Mouse (Mus musculus) hindbrain, postnatal 0 days (tissue): ENCODE measurements at regions not wholly inside any gene's neighbourhood (a gene's known extent, or its start where the extent isn't known, plus 50 kb on each side); places are given as distances from the start of the nearest gene placed in this dataset.

Experiments used
- ATAC-seq: fragments of 200-750 bp; cut with Nextera tagmentation; 2 replicates; pipeline ENCODE4 v1.8.0; 2017; ENCODE audit warnings: mild to moderate bottlenecking, moderate TSS enrichment, moderate library complexity
- DNase-seq: peaks from one replicate; pipeline ENCODE4 v3.0.0-alpha.2; 2015; ENCODE audit warnings: low spot score
- H3K27ac ChIP-seq: fragments of 300-500 bp; sonication (generic); 2 replicates; pipeline ENCODE4 v1.5.1; 2014; ENCODE audit warnings: mild to moderate bottlenecking
- H3K27me3 ChIP-seq: fragments of 300-500 bp; sonication (generic); 2 replicates; pipeline ENCODE4 v1.6.1; 2014; ENCODE audit warnings: low read length, mixed read lengths; ENCODE audit not compliant: insufficient read depth
- H3K36me3 ChIP-seq: fragments of 300-500 bp; sonication (generic); 2 replicates; pipeline ENCODE4 v1.6.1; 2014; ENCODE audit warnings: low read length, mixed read lengths; ENCODE audit not compliant: insufficient read depth
- H3K4me1 ChIP-seq: fragments of 300-500 bp; sonication (generic); 2 replicates; pipeline ENCODE4 v1.6.1; 2014; ENCODE audit warnings: antibody characterized with exemption, low read length, mixed read lengths; ENCODE audit not compliant: insufficient read depth
- H3K4me2 ChIP-seq: fragments of 300-500 bp; sonication (generic); 2 replicates; pipeline ENCODE4 v1.6.1; 2014; ENCODE audit warnings: low read depth, mild to moderate bottlenecking, low read length, moderate library complexity, mixed read lengths
- H3K4me3 ChIP-seq: fragments of 300-500 bp; sonication (generic); 2 replicates; pipeline ENCODE4 v1.5.1; 2014; ENCODE audit warnings: low read length
- H3K9ac ChIP-seq: fragments of 300-500 bp; sonication (generic); replicated peaks from 2 replicates; pipeline ENCODE4 v1.6.1; 2014; ENCODE audit warnings: mild to moderate bottlenecking, low read length, moderate library complexity, mixed read lengths
- H3K9me3 ChIP-seq: fragments of 300-500 bp; sonication (generic); 2 replicates; pipeline ENCODE4 v1.6.1; 2016; ENCODE audit warnings: low read length, mixed read lengths
- CTCF ChIP-seq: IDR thresholded peaks from 2 replicates; pipeline ENCODE4 v1.5.1; 2016; ENCODE audit warnings: antibody characterized with exemption, control low read depth, low read depth
- WGBS: fragments of 180-500 bp; shearing (Covaris S2); extraction: QIAGEN DNeasy Blood & Tissue Kit; methylation state at CpG from one replicate; pipeline ENCODE4 v1.1.7; 2014; 5-methylcytosine and 5-hydroxymethylcytosine counted together

GRCm38 (mm10) chr13:97453469-97453868, 212.6 kb downstream of the Enc1 start:
- TF ChIP-seq CTCF: no peak
- H3K4me1 ChIP-seq: no peaks in the 10 kb centered on the region; the same call in 1 of the 2 replicates
- H3K27me3 ChIP-seq: no peaks in the 10 kb centered on the region
- no peaks in the 10 kb centered on the region for H3K9me3 ChIP-seq
- no peak overlapping the region for H3K4me3 ChIP-seq
- 65% methylated on average over 6 of the region's 6 CpGs for WGBS
- no peak overlapping the region for H3K4me2 ChIP-seq
- no peak for ATAC-seq
- no peak for DNase-seq
- no peak overlapping the region for H3K9ac ChIP-seq
- no peaks in the 10 kb centered on the region for H3K36me3 ChIP-seq
- H3K27ac ChIP-seq: no peak overlapping the region

GRCm38 (mm10) chr13:97453090-97453430, 212.2 kb downstream of the Enc1 start:
- Histone ChIP-seq H3K9ac (no peak overlapping the region), H3K4me2 (no peak overlapping the region), H3K27me3 (no peaks in the 10 kb centered on the region), H3K9me3 (no peaks in the 10 kb centered on the region), H3K4me1 (no peaks in the 10 kb centered on the region; the same call in 1 of the 2 replicates), H3K4me3 (no peak overlapping the region), H3K27ac (no peak overlapping the region), H3K36me3 (no peaks in the 10 kb centered on the region)
- ATAC-seq: no peak
- WGBS: 29% methylated on average over 5 of the region's 5 CpGs
- TF ChIP-seq CTCF: no peak
- DNase-seq: no peak

DNA sequence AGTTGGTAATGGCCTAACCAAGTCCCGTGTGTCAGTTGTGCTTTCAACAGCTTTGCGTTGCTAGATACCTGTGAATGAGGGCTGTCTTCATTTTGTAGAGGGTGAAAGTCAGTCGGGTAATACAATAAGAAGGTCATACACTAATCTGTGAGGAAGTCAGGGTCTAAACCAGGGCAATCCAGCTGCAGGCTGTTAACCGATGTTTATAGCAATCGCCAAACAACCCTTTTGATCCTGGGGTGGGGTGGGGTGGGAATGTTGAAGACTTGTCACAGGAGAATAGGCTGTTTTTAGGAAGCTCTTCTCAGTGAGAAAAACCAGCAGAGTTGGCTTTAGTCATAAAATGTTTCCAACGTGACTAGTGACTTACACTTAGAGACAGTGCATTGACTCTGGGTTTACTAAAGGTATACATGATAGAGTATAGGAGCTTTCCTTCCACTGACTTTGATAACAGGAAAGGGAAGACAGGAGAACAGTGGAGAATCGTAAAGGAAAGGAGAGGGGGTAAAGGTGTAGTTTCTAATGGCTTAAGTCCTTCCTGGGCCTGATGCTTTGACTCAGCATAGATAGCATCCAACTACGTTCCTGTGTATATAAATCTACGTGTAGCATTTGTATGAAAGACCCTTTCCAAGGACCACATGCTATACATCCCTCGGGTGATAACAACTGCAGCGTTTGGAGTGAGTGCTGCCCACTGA, 211.6 kb downstream of the Enc1 start:
- 60% methylated on average over 11 of the region's 11 CpGs for WGBS
- no peak for TF ChIP-seq CTCF

GRCm38 (mm10) chr13:97451276-97451675, 210.4 kb downstream of the Enc1 start:
- no peak overlapping the region for H3K9ac ChIP-seq
- H3K9me3 ChIP-seq: no peaks in the 10 kb centered on the region
- H3K4me1 ChIP-seq: no peaks in the 10 kb centered on the region; the same call in 1 of the 2 replicates
- H3K4me2 ChIP-seq: no peak overlapping the region
- TF ChIP-seq CTCF: no peak
- no peak for DNase-seq
- H3K27ac ChIP-seq: no peak overlapping the region
- no peak for ATAC-seq
- no peak overlapping the region for H3K4me3 ChIP-seq
- WGBS: 83% methylated on average over 10 of the region's 10 CpGs
- H3K36me3 ChIP-seq: no peaks in the 10 kb centered on the region
- no peaks in the 10 kb centered on the region for H3K27me3 ChIP-seq

More for the DNA sequence above, 211.6 kb downstream of the Enc1 start:
- H3K27ac ChIP-seq: no peak overlapping the region
- H3K4me3 ChIP-seq: no peak overlapping the region
- DNase-seq (no peak), ATAC-seq (no peak)
- no peak overlapping the region for H3K9ac ChIP-seq
- H3K9me3 ChIP-seq: no peaks in the 10 kb centered on the region
- no peaks in the 10 kb centered on the region; the same call in 1 of the 2 replicates for H3K4me1 ChIP-seq
- no peaks in the 10 kb centered on the region for H3K36me3 ChIP-seq
- no peak overlapping the region for H3K4me2 ChIP-seq
- no peaks in the 10 kb centered on the region for H3K27me3 ChIP-seq

DNA sequence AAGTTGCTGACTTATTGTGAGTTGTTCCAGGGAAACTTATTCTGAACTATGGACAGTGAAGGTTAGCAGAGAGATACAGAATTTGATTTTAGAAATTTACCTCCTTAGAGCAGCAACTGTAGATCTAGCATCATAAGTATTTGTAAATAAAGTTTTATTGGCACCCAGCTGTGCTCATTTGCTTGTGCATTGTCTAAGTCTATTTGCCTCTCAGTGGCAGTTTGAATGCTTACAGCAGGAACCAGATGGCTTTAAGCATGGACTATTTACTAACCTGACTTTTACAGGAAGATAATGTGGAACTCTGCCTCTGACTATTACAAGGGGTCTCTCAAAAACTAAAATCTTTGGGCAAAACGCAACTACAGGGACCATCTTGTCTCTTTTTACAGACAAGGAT, 207.2 kb downstream of the Enc1 start:
- Histone ChIP-seq H3K4me1 (no peaks in the 10 kb centered on the region; the same call in 1 of the 2 replicates), H3K27ac (no peak overlapping the region), H3K36me3 (no peaks in the 10 kb centered on the region), H3K27me3 (no peaks in the 10 kb centered on the region), H3K9me3 (no peaks in the 10 kb centered on the region), H3K4me2 (no peak overlapping the region), H3K9ac (no peak overlapping the region), H3K4me3 (no peak overlapping the region)
- no peak for ATAC-seq
- TF ChIP-seq CTCF: no peak
- WGBS: 95% methylated on average over 1 of the region's 1 CpGs
- no peak for DNase-seq

- no peak for TF ChIP-seq CTCF
- Histone ChIP-seq H3K27me3 (no peaks in the 10 kb centered on the region), H3K9me3 (no peaks in the 10 kb centered on the region), H3K4me1 (peaks cover 21% of the 10 kb centered on the region), H3K4me3 (no peak overlapping the region), H3K4me2 (no peak overlapping the region), H3K9ac (no peak overlapping the region), H3K36me3 (no peaks in the 10 kb centered on the region), H3K27ac (no peak overlapping the region)
- ATAC-seq (no peak), DNase-seq (no peak)
- WGBS: 77% methylated on average over 14 of the region's 14 CpGs
Measured at GRCm38 (mm10) chr13:97443731-97444428, 203.0 kb downstream of the Enc1 start.

- Histone ChIP-seq H3K27ac (no peak overlapping the region), H3K4me3 (no peak overlapping the region), H3K9ac (no peak overlapping the region), H3K4me2 (no peak overlapping the region), H3K27me3 (no peaks in the 10 kb centered on the region), H3K4me1 (peaks cover 26% of the 10 kb centered on the region), H3K9me3 (no peaks in the 10 kb centered on the region), H3K36me3 (no peaks in the 10 kb centered on the region)
- ATAC-seq (no peak), DNase-seq (no peak)
- TF ChIP-seq CTCF: no peak
- 87% methylated on average over 1 of the region's 1 CpGs for WGBS
Measured at GRCm38 (mm10) chr13:97442806-97443205, 201.9 kb downstream of the Enc1 start.
